Mouse (Mus musculus) forebrain, embryonic 10.5 days (tissue): Measurements from ENCODE around the gene Gm9747. TPM values are rescaled to one million over a fixed set of nuclear protein-coding genes. Genes with fewer than 3 reads are reported as not detected.

Experiments used
- DNase-seq: peaks from one replicate; pipeline ENCODE4 v3.0.0-alpha.2; 2017; ENCODE audit warnings: low spot score; ENCODE audit errors: extremely low spot score
- H3K27ac ChIP-seq: fragments of 300-500 bp; sonication (generic); 2 replicates; pipeline ENCODE4 v1.5.1; 2016; ENCODE audit warnings: mild to moderate bottlenecking
- H3K27me3 ChIP-seq: fragments of 300-500 bp; sonication (generic); 2 replicates; pipeline ENCODE4 v1.6.1; 2016; ENCODE audit warnings: mild to moderate bottlenecking; ENCODE audit not compliant: poor library complexity, severe bottlenecking
- H3K36me3 ChIP-seq: fragments of 300-500 bp; sonication (generic); replicated peaks from 2 replicates; pipeline ENCODE4 v1.6.1; 2016; ENCODE audit warnings: mild to moderate bottlenecking, moderate library complexity
- H3K4me1 ChIP-seq: fragments of 300-500 bp; sonication (generic); 2 replicates; pipeline ENCODE4 v1.6.1; 2016
- H3K4me3 ChIP-seq: fragments of 300-500 bp; sonication (generic); 2 replicates; pipeline ENCODE4 v1.5.1; 2016; ENCODE audit warnings: mild to moderate bottlenecking, moderate library complexity
- H3K9me3 ChIP-seq: fragments of 300-500 bp; sonication (generic); 2 replicates; pipeline ENCODE4 v1.6.1; 2016; ENCODE audit warnings: mild to moderate bottlenecking, moderate library complexity
- WGBS: fragments of 180-500 bp; shearing (Covaris S2); methylation state at CpG from one replicate; pipeline ENCODE4 v1.1.7; 2016; 5-methylcytosine and 5-hydroxymethylcytosine counted together
- polyA plus RNA-seq: library from polyadenylated mRNA; unstranded; fragments of >200 nt; fragmentation: Nextera tagmentation; extraction: Ambion mirVana; gene quantifications from 2 replicates; pipeline ENCODE4 v1.2.1, GENCODE M21; 2016

The Gm9747 gene
- polyA plus RNA-seq: 31.1 and 31.3 TPM in 2 replicates

- 0 out of 2 replicates have a peak, but pooled peaks cover 3% of the 10 kb centered on the region for H3K4me1 ChIP-seq
- H3K27me3 ChIP-seq: no peaks in the 10 kb centered on the region
- WGBS: 94% methylated on average over 3 of the region's 3 CpGs
- no peak within 1 kb of the TSS for H3K4me3 ChIP-seq
- H3K9me3 ChIP-seq: no peaks in the 10 kb centered on the region
- no peak within 1 kb of the TSS for H3K27ac ChIP-seq
- no peak for DNase-seq
- H3K36me3 ChIP-seq: peaks cover 58% of the 10 kb centered on the region
Observed at GRCm38 (mm10) chr1:82232812-82233211, at the start of gene Gm9747. Gm9747 (plus strand) TSS chr1:82233112.

GRCm38 (mm10) chr1:82183913-82184442 lies 48.9 kb upstream of the Gm9747 start:
- Histone ChIP-seq H3K36me3 (no peaks in the 10 kb centered on the region), H3K27ac (no peak overlapping the region), H3K9me3 (no peaks in the 10 kb centered on the region), H3K4me1 (no peaks in the 10 kb centered on the region), H3K27me3 (no peaks in the 10 kb centered on the region), H3K4me3 (no peak overlapping the region)
- 85% methylated on average over 8 of the region's 8 CpGs for WGBS
- DNase-seq: no peak

GRCm38 (mm10) chr1:82188549-82189231 lies 44.2 kb upstream of the Gm9747 start:
- Histone ChIP-seq H3K4me3 (no peak overlapping the region), H3K27ac (no peak overlapping the region), H3K27me3 (no peaks in the 10 kb centered on the region), H3K9me3 (no peaks in the 10 kb centered on the region), H3K4me1 (peaks cover 3% of the 10 kb centered on the region), H3K36me3 (no peaks in the 10 kb centered on the region)
- no peak for DNase-seq
- 90% methylated on average over 10 of the region's 10 CpGs for WGBS

- 75% methylated on average over 3 of the region's 3 CpGs for WGBS
Observed at GRCm38 (mm10) chr1:82189516-82189915, 43.4 kb upstream of the Gm9747 start.

GRCm38 (mm10) chr1:82191579-82191978 lies 41.3 kb upstream of the Gm9747 start:
- Histone ChIP-seq H3K9me3 (no peaks in the 10 kb centered on the region), H3K4me3 (no peak overlapping the region), H3K27ac (no peak overlapping the region), H3K4me1 (peaks cover 3% of the 10 kb centered on the region), H3K36me3 (no peaks in the 10 kb centered on the region), H3K27me3 (no peaks in the 10 kb centered on the region)
- 23% methylated on average over 3 of the region's 3 CpGs for WGBS
- DNase-seq: no peak

More at GRCm38 (mm10) chr1:82189516-82189915, 43.4 kb upstream of the Gm9747 start:
- H3K36me3 ChIP-seq: no peaks in the 10 kb centered on the region
- no peak overlapping the region for H3K27ac ChIP-seq
- no peak overlapping the region for H3K4me3 ChIP-seq
- no peak for DNase-seq
- H3K9me3 ChIP-seq: no peaks in the 10 kb centered on the region
- no peaks in the 10 kb centered on the region for H3K27me3 ChIP-seq
- H3K4me1 ChIP-seq: peaks cover 3% of the 10 kb centered on the region

- 39% methylated on average over 1 of the region's 1 CpGs for WGBS
- peaks cover 15% of the 10 kb centered on the region for H3K4me1 ChIP-seq
- no peaks in the 10 kb centered on the region for H3K36me3 ChIP-seq
- H3K9me3 ChIP-seq: no peaks in the 10 kb centered on the region
- no peak overlapping the region for H3K4me3 ChIP-seq
- 0 out of 2 replicates have a peak overlapping the region, but pooled peaks have one; percentile 40 for H3K27ac ChIP-seq
- DNase-seq: no peak
- H3K27me3 ChIP-seq: no peaks in the 10 kb centered on the region
Observed at GRCm38 (mm10) chr1:82199918-82200317, 33.0 kb upstream of the Gm9747 start.

- Histone ChIP-seq H3K27me3 (no peaks in the 10 kb centered on the region), H3K27ac (peak overlapping the region; percentile 56; the same call in 1 of the 2 replicates), H3K9me3 (no peaks in the 10 kb centered on the region), H3K4me1 (peaks cover 15% of the 10 kb centered on the region), H3K36me3 (no peaks in the 10 kb centered on the region), H3K4me3 (no peak overlapping the region)
- DNase-seq: no peak
- 83% methylated on average over 7 of the region's 7 CpGs for WGBS
Observed at GRCm38 (mm10) chr1:82200636-82201035, 32.3 kb upstream of the Gm9747 start.

- WGBS: 91% methylated on average over 5 of the region's 5 CpGs
- Histone ChIP-seq H3K9me3 (peaks cover 5% of the 10 kb centered on the region; the same call in 1 of the 2 replicates), H3K4me1 (0 out of 2 replicates have a peak, but pooled peaks cover 5% of the 10 kb centered on the region), H3K36me3 (no peaks in the 10 kb centered on the region), H3K27ac (no peak overlapping the region), H3K4me3 (no peak overlapping the region), H3K27me3 (no peaks in the 10 kb centered on the region)
- no peak for DNase-seq
Observed at GRCm38 (mm10) chr1:82207511-82207910, 25.4 kb upstream of the Gm9747 start.

- H3K36me3 ChIP-seq: no peaks in the 10 kb centered on the region
- peak overlapping the region; percentile 45 for H3K27ac ChIP-seq
- no peak for DNase-seq
- no peaks in the 10 kb centered on the region for H3K27me3 ChIP-seq
- H3K9me3 ChIP-seq: no peaks in the 10 kb centered on the region
- H3K4me1 ChIP-seq: peaks cover 11% of the 10 kb centered on the region
- no peak overlapping the region for H3K4me3 ChIP-seq
- WGBS: 50% methylated on average over 12 of the region's 12 CpGs
Observed at GRCm38 (mm10) chr1:82220673-82221396, 12.1 kb upstream of the Gm9747 start.

GRCm38 (mm10) chr1:82221462-82221861 lies 11.4 kb upstream of the Gm9747 start:
- WGBS: 69% methylated on average over 1 of the region's 1 CpGs

GRCm38 (mm10) chr1:82223042-82223795 lies 9.7 kb upstream of the Gm9747 start:
- H3K9me3 ChIP-seq: no peaks in the 10 kb centered on the region
- H3K36me3 ChIP-seq: no peaks in the 10 kb centered on the region
- WGBS: 91% methylated on average over 5 of the region's 5 CpGs
- no peak overlapping the region for H3K27ac ChIP-seq
- peaks cover 11% of the 10 kb centered on the region for H3K4me1 ChIP-seq
- DNase-seq: no peak
- H3K4me3 ChIP-seq: no peak overlapping the region
- H3K27me3 ChIP-seq: no peaks in the 10 kb centered on the region

More at GRCm38 (mm10) chr1:82221462-82221861, 11.4 kb upstream of the Gm9747 start:
- no peaks in the 10 kb centered on the region for H3K27me3 ChIP-seq
- no peaks in the 10 kb centered on the region for H3K36me3 ChIP-seq
- no peaks in the 10 kb centered on the region for H3K9me3 ChIP-seq
- H3K27ac ChIP-seq: no peak overlapping the region
- H3K4me1 ChIP-seq: peaks cover 11% of the 10 kb centered on the region
- no peak overlapping the region for H3K4me3 ChIP-seq
- DNase-seq: no peak

GRCm38 (mm10) chr1:82228841-82229240 lies 4.1 kb upstream of the Gm9747 start:
- no peaks in the 10 kb centered on the region for H3K4me1 ChIP-seq
- H3K27ac ChIP-seq: no peak overlapping the region
- no peaks in the 10 kb centered on the region for H3K27me3 ChIP-seq
- H3K9me3 ChIP-seq: no peaks in the 10 kb centered on the region
- no peak overlapping the region for H3K4me3 ChIP-seq
- DNase-seq: no peak
- peaks cover 19% of the 10 kb centered on the region for H3K36me3 ChIP-seq
